Mouse (Mus musculus) liver, embryonic 14.5 days (tissue): Measurements from ENCODE around the gene Tmem51. TPM values are rescaled to one million over a fixed set of nuclear protein-coding genes. Genes with fewer than 3 reads are reported as not detected.

Source experiments
- ATAC-seq: fragments of 200-750 bp; cut with Nextera tagmentation; 2 replicates; pipeline ENCODE4 v1.8.0; 2017; ENCODE audit warnings: moderate number of reproducible peaks, mild to moderate bottlenecking, moderate library complexity; ENCODE audit not compliant: insufficient read depth
- DNase-seq, 3 experiments: peaks; one replicate each; pipeline ENCODE4 v3.0.0-alpha.2; 2012 to 2013; ENCODE audit warnings: low read depth in 3 of 3, low spot score in 3 of 3
- H3K27ac ChIP-seq: fragments of 300-500 bp; sonication (generic); 2 replicates; pipeline ENCODE4 v1.5.1; 2014; ENCODE audit warnings: moderate library complexity, mild to moderate bottlenecking, control low read depth, inconsistent platforms
- H3K27me3 ChIP-seq: fragments of 300-500 bp; sonication (generic); 2 replicates; pipeline ENCODE4 v1.6.1; 2014; ENCODE audit warnings: mild to moderate bottlenecking, low read length, moderate library complexity; ENCODE audit not compliant: control insufficient read depth, insufficient read depth
- H3K36me3 ChIP-seq: fragments of 300-500 bp; sonication (generic); replicated peaks from 2 replicates; pipeline ENCODE4 v1.6.1; 2014; ENCODE audit warnings: low read depth; ENCODE audit not compliant: control insufficient read depth, insufficient read depth
- H3K4me1 ChIP-seq, 2 experiments: fragments of 200-500 bp in 1 of 2; fragments of 300-500 bp in 1 of 2; sonication (generic) in 1 of 2; replicated peaks; 2 replicates each; pipeline ENCODE4 v1.6.1; 2012 to 2014; ENCODE audit warnings: antibody characterized with exemption in 1 of 2, inconsistent platforms in 1 of 2, low read length in 1 of 2; ENCODE audit not compliant: control insufficient read depth in 2 of 2, insufficient read depth in 2 of 2
- H3K4me2 ChIP-seq: fragments of 300-500 bp; sonication (generic); 2 replicates; pipeline ENCODE4 v1.6.1; 2014; ENCODE audit warnings: low read depth, mild to moderate bottlenecking, control low read depth, moderate library complexity
- H3K4me3 ChIP-seq, 2 experiments: fragments of 200-500 bp in 1 of 2; fragments of 300-500 bp in 1 of 2; sonication (generic) in 1 of 2; 2 replicates each; pipeline ENCODE4 v1.5.1; 2012 to 2014; ENCODE audit warnings: low read depth in 2 of 2, low read length in 2 of 2, mild to moderate bottlenecking in 2 of 2, control low read depth in 1 of 2, inconsistent platforms in 1 of 2, moderate library complexity in 1 of 2; ENCODE audit not compliant: insufficient read depth in 1 of 2
- H3K9ac ChIP-seq: fragments of 300-500 bp; sonication (generic); replicated peaks from 2 replicates; pipeline ENCODE4 v1.6.1; 2014; ENCODE audit warnings: mild to moderate bottlenecking, control low read depth, moderate library complexity
- H3K9me3 ChIP-seq: fragments of 300-500 bp; sonication (generic); 2 replicates; pipeline ENCODE4 v1.6.1; 2016; ENCODE audit warnings: low read length, mixed read lengths; ENCODE audit not compliant: control insufficient read depth
- CTCF ChIP-seq: IDR thresholded peaks from 2 replicates; pipeline ENCODE4 v1.5.1; 2016; ENCODE audit warnings: antibody characterized with exemption, low read depth, control low read depth
- EP300 ChIP-seq: IDR thresholded peaks from 2 replicates; pipeline ENCODE4 v1.6.1; 2016; ENCODE audit warnings: antibody characterized with exemption, low read depth
- WGBS: fragments of 180-500 bp; shearing (Covaris S2); extraction: QIAGEN DNeasy Blood & Tissue Kit; methylation state at CpG from one replicate; pipeline ENCODE4 v1.1.7; 2014; ENCODE audit not compliant: insufficient replicate concordance; 5-methylcytosine and 5-hydroxymethylcytosine counted together
- polyA plus RNA-seq, 2 experiments: library from polyadenylated mRNA; depleted of rRNA in 1 of 2; stranded (reverse) in 1 of 2; unstranded in 1 of 2; fragments of >200 nt; fragmentation: Nextera tagmentation in 1 of 2; extraction: Ambion mirVana in 1 of 2; gene quantifications; 2 replicates each; pipeline versions ENCODE4 v1.2.1 to v1.2.3; 2012 to 2014

The Tmem51 gene
- polyA plus RNA-seq, 2 experiments: 7.9 to 11.4 TPM

- Histone ChIP-seq H3K9me3 (no peaks in the 10 kb centered on the region), H3K27me3 (no peaks in the 10 kb centered on the region), H3K4me1 (peaks cover 8 to 16% of the 10 kb centered on the region in 2 experiments), H3K9ac (no peak overlapping the region), H3K4me3 (no peak overlapping the region), H3K4me2 (peak overlapping the region; percentile 33), H3K36me3 (no peaks in the 10 kb centered on the region), H3K27ac (no peak overlapping the region)
- peak; percentile 79 for TF ChIP-seq EP300
- TF ChIP-seq CTCF: no peak
- ATAC-seq (peak; percentile 92), DNase-seq (peak; percentile 45 to 54 (median 48))
- 28% methylated on average over 9 of the region's 9 CpGs for WGBS
Observed at GRCm38 (mm10) chr4:142039662-142040353, 44.3 kb downstream of the Tmem51 start.

- TF ChIP-seq CTCF (no peak), EP300 (no peak)
- no peaks in the 10 kb centered on the region for H3K36me3 ChIP-seq
- peaks cover 8 to 16% of the 10 kb centered on the region in 2 experiments for H3K4me1 ChIP-seq
- ATAC-seq (no peak), DNase-seq (no peak)
- no peaks in the 10 kb centered on the region for H3K9me3 ChIP-seq
- 57% methylated on average over 4 of the region's 4 CpGs for WGBS
- H3K9ac ChIP-seq: no peak overlapping the region
- no peaks in the 10 kb centered on the region for H3K27me3 ChIP-seq
- no peak overlapping the region for H3K4me2 ChIP-seq
- H3K27ac ChIP-seq: no peak overlapping the region
- H3K4me3 ChIP-seq: no peak overlapping the region
Observed at GRCm38 (mm10) chr4:142037897-142038296, 46.2 kb downstream of the Tmem51 start.

GRCm38 (mm10) chr4:142028533-142028932, 55.6 kb downstream of the Tmem51 start:
- DNase-seq (no peak), ATAC-seq (no peak)
- peaks cover 0 to 4% of the 10 kb centered on the region in 2 experiments; a peak in 2 of 4 replicates for H3K4me1 ChIP-seq
- H3K9ac ChIP-seq: no peak overlapping the region
- H3K4me2 ChIP-seq: no peak overlapping the region
- no peak overlapping the region for H3K4me3 ChIP-seq
- H3K27me3 ChIP-seq: no peaks in the 10 kb centered on the region; the same call in 1 of the 2 replicates
- no peak overlapping the region for H3K27ac ChIP-seq
- no peaks in the 10 kb centered on the region for H3K9me3 ChIP-seq
- TF ChIP-seq EP300 (no peak), CTCF (no peak)
- WGBS: 8% methylated on average over 13 of the region's 13 CpGs
- no peaks in the 10 kb centered on the region for H3K36me3 ChIP-seq

- ATAC-seq: no peak
- Histone ChIP-seq H3K4me3 (no peak overlapping the region), H3K27ac (no peak overlapping the region), H3K36me3 (no peaks in the 10 kb centered on the region), H3K9ac (no peak overlapping the region), H3K27me3 (no peaks in the 10 kb centered on the region; the same call in 1 of the 2 replicates), H3K4me2 (no peak overlapping the region), H3K9me3 (no peaks in the 10 kb centered on the region), H3K4me1 (peaks cover 0 to 4% of the 10 kb centered on the region in 2 experiments; a peak in 2 of 4 replicates)
- 56% methylated on average over 2 of the region's 2 CpGs for WGBS
- DNase-seq: no peak
- no peak for TF ChIP-seq EP300
- TF ChIP-seq CTCF: no peak
Observed at GRCm38 (mm10) chr4:142026965-142027364, 57.1 kb downstream of the Tmem51 start.

- H3K4me3 ChIP-seq: no peak overlapping the region
- H3K27me3 ChIP-seq: no peaks in the 10 kb centered on the region; the same call in 1 of the 2 replicates
- no peak overlapping the region for H3K4me2 ChIP-seq
- no peak overlapping the region for H3K27ac ChIP-seq
- no peaks in the 10 kb centered on the region for H3K36me3 ChIP-seq
- no peak overlapping the region for H3K9ac ChIP-seq
- DNase-seq (no peak), ATAC-seq (no peak)
- no peak for TF ChIP-seq EP300
- TF ChIP-seq CTCF: no peak
- H3K4me1 ChIP-seq: peaks cover 0 to 4% of the 10 kb centered on the region in 2 experiments; a peak in 2 of 4 replicates
- H3K9me3 ChIP-seq: no peaks in the 10 kb centered on the region
- 70% methylated on average over 2 of the region's 2 CpGs for WGBS
Observed at GRCm38 (mm10) chr4:142024536-142024935, 59.6 kb downstream of the Tmem51 start.
